Mouse (Mus musculus): ENCODE results near the gene Gzmk.

Gzmk gene

DNA sequence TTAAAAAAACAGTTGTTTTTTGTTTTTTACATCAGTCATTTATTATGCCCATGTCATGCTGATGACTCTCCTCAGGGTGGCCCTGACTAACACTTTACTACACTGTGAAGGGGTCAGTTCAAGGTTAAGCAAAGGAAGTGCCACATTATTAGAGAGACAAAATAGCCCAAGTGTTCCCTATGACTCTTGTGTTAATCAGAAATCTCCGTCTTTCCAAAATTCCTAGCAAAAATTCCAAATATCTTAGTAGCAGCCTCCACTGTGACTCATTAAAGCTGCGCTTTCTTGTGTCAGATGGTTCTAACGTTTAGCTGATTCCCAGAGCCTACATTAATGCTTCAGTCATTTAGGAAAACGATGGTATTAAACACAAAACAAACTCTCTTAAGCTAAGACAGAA lies 23.5 kb downstream of the Gzmk start:
- no peak for DNase-seq

DNA sequence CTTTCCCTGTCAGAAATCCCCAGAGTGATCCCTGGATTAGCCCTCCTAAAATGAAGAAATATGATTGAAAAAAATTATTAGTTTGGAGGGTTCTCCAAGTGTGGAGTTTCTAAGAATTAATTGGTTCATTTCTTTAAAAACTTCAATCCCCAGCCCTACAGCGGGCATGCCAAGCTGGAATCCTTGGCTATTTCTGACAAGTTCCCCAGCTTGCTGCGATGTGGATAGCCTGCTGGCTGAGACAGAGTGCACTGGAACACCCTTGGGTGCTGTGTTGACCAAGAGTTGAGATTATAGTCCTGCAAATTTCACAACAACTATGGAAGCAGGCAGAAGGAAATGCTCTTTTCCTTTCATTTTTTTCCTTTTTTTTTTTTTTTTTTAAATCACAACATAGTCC lies 24.1 kb downstream of the Gzmk start:
- DNase-seq: no peak

DNA sequence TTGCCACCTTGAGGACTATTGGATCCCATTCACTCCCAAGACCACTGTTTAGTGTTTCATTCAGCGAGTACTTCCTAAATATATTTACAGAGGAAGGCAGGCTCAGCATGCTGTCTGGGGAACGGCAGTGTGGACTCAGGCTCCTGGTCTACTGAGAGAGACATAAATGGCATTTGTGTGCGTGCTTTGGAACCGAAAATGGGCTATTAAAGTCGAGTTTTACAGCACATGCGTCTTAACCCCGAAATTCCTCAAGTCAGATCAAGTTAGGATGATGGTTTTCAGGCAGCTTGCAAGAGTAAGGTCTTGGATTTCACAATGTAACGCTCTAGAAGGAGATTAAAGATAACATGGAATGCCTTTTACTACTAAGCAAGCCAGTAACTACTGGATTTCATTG lies 25.0 kb downstream of the Gzmk start:
- no peak for DNase-seq

DNA sequence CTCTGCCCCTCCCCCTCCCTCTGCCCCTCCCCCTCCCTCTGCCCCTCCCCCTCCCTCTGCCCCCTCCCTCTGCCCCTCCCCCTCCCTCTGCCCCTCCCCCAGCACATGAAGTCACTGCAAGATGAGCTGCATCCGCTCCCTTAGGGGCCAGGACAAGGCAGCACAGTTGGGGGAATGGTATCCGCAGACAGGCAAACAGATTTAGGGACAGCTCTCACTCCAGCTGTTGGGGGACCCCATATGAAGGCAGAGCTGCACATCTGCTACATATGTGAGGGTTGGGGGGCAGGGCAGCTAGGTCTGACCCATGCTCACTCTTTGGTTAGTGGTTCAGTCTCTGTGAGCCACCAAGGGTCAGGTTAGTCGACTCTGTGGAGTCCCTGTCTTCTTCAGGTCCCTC lies 26.4 kb downstream of the Gzmk start:
- DNase-seq: no peak

DNA sequence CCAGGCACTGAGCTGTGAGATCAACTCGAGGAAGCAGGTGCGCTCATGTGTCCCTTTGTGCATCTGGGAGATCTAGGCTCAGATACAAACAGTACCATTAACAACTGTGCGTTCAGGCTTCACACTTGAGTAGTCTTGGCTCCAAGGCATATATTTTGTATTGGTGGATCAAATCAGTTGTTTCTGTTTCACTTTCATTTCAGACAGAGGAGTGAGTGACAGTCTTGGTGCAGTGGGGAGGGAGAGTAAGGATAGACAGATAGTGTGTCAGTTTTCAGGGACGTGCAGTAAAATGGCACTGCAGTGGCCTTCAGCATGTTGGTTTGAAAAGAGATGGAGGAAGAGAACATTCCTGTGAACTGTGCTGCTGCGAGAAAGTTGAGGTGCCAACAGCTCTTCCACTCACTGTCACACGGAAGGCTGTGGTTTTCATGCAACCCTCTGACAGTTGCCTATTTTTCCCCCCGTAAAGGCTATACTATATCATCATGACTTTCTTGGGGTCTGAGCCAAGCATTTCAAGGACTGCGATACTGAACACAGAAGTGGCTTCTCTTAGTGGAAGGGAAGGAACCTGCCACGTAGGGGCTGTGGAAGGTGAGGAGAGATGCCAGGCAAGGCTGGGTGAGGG lies 27.7 kb downstream of the Gzmk start:
- DNase-seq: no peak

DNA sequence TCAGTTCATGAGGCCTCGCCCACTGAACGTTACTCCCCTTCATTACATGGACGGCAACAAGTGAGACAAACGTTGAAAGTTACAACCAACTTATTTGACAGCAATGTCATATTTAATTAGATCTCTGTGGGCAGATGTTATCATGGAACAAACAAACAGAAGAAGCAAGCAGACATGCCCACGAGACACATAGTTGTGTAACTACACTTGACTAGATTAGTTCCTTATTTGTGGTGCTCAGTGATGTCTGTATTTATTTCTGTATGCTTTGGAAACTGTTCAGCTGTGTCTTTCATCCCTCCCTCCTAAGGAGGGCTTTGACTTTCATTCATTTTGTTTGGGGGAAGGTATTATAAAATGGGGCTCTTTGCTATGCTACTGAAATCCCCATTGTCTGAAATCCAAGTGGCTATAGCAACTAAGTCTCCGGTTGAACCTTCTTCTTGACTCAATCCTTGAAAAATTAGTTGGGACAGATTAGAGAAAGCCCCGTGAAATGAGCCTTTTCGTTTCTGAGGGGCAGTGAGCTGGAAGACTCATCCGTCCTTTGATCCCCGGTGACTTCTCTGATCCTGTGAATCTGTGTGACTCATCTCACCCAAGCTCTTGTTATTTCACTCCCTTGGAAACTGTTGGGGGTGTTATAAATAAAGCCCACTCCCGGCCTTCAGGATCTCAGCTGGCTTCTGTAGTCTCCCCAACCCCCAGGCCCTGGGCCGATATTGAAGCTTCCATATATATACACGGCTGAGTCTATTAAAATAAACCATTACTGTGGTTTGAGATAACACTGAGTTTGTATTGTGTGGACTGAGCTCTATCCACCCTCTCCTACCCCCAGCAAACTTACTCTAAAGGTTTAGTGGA lies 28.7 kb downstream of the Gzmk start:
- DNase-seq: no peak

DNA sequence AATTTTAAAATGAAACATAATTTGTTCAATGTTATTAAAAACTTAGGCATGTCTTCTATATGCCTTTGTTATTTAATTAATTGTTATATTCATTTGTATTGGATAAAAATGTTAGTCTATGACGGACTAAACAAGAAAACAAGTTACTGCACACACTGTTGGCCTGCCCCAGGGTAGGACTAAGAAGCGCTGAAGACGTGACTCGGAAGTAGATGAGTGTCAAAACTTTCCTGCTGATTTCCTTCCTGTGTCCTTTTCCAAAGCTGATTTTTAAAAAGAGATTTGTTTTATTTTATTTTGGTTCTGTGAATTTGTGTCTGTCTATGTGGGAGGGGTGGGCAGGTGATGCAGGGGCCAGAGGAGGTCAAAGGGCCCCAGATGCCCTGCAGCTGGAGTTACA lies 42.0 kb downstream of the Gzmk start:
- DNase-seq: no peak

DNA sequence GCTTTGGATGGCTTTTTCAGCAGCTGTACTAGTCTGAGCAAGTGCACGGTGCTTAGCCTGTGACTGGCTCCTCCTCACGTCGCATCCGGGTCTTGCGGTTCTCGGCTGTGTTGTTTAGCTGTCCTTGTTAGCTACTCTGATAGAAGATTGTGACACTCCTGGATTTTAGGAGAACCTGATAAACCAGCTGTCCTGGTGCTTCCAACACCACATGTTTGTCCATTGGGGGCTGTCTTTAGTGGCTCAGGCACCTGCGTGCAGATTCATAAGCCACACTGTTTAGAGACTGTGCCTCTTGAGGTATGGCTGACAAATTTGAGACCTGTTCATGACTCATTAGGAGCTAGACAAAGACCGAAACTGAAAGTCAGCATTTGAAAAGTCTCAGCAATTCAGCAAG lies 42.4 kb downstream of the Gzmk start:
- no peak for DNase-seq

DNA sequence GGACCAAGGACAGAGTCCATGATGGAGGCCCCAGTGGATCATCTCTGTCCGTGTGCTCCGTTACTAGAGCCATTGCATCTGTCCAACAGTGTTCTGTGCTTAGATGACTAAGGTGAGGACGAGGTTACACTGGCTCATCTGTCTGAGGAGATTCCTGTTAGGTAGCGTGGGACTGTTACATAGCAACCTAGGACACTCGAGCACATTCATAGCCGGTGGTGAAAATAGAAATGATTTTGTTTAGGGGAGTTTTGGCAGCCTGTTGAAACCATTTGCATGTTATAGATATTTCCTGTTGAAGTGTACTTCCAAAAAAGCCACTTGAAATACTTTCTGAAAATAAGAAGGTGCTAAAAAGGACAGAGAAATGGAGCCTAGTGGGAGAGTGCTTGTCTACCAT lies 51.5 kb downstream of the Gzmk start:
- no peak for DNase-seq

DNA sequence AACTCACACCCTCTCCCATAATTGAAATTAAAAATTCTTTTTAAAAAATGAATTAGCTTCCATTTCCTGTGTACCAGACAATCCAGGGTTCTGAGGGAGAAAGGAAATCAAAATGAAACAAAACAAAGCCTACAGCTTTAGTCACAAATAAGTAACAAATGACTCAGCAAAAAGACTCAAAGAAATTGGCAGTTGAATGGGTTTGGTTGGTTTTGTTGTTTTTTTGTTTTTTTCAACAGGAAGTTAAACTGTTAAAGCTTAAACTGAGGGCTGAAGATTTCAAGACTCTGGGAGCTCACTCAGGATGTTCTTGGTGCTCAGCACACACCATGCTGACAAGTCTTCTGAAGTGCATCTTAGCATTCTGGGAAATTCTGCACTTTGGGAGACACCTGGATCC lies 55.5 kb downstream of the Gzmk start:
- no peak for DNase-seq

DNA sequence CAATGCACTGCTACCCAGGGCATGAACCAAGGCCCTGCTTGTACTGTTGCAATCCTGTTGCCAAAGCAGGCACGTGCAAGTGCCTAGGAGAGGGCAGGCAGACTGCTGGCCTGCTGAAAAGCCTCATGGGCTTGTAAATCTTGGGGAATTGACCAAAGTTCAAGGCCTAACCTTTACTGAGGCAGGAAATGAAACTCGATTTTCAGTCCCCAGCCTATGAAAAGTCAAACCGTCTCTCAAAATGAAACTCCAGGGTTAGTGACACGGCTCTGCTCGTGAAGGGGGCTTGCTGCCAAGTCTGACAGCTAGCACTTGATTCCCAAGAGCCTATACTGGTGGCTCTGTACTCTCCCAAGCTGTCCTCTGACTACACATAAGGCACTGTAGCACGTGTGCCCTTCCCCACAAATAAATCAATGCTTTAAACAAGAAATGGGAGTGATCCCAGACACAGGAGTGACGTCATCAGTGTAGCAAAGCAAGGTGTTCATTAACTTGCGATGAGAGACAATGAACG lies 57.6 kb downstream of the Gzmk start:
- DNase-seq: peak in 1 of 2 experiments; percentile 26

DNA sequence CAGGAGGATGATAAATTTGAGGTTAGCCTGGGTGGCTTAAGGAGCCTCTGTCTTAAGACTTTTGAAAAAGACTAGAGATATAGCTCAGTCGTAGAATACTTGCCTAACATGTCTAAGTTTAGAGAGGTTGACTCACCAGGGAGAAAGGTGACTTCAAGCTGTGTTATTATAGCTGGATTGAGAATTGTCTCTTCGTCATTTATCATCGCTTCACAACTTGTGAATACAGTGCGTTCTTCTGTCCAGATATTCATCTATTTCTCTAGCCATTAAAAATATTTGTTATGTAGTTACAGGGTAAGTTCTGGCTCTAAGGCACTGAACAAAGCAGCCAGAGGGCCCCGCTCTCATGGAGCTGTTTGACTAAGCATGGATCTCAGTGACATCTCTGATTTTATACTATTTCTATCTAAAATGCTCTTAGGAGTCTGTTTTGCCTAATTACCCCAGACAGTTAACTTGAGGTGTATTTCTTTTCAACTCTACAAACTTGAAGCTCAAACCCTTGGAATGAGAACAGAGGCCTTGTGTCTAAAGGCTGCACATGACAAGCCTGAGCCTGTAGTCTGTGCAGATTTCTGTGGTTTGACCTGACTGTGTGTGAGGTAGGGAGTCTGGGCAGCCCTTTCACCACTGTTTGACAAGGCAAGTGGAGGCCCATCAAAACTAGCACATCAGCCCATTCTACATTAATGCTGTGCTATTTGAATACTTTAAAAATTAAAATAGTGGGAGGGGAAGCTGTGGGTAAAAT lies 61.3 kb downstream of the Gzmk start:
- no peak for DNase-seq

DNA sequence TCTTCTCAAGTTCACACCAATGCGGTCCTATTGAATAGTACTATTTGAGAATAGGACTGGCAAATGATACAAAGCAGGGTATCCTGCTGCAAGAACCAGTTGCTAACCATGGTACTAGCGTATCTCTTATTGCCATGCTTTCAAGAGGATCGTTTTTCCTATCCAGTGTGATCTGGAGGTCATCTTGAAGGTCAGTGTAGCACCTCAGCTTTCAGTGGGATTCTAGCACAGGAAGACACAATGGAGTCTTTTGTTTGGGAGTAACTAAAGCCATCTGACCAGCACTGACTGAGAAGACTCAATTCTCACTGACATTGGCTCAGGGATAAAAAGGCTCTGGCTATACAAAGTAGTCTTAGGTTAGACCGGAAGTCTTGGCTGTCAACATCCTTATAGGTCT lies 74.2 kb downstream of the Gzmk start:
- no peak for DNase-seq

DNA sequence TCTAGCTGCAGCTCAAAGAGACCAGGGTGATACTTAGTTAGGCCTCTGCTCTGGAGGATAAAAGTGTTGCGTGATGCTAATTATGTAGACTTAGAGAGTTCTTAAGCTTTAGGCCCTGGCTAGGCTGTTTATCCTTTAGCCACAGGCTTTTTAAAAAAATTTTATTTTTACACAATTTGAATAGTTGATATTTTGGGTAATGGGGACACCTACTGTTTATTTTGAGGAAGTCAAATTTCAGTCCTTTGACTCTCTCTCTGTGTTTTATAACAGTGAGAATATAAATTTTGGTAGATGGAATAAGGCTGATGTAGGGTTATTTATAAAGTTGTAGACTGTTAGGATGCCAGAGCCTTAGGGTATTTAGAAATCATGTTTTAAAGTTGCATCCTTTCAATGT lies 86.1 kb downstream of the Gzmk start:
- no peak for DNase-seq

DNA sequence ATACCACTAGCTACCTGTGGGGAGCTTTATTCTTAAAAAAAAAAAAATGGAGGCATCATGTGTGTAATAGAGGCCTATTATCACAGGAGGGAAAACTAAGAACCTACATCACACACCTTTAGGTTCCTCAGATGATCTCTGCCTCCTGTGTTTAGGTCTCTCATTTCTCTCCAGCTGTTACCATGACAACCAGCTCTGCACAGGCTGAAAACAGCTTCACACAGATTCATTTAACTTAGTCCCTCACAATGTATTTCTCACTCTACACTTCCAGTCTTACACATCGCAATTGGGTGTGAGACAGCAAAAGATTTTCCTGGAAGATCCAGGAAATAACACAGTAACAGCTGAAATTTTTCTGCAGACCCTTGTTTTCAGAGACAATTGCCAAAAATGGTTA lies 95.7 kb downstream of the Gzmk start:
- DNase-seq: no peak

Data from lung, postnatal 4 days (tissue).